Mouse (Mus musculus) erythroblast, embryonic 14.5 days (primary cell): ENCODE data around the gene Apbb2. TPM values are rescaled to one million over a fixed set of nuclear protein-coding genes. Genes with fewer than 3 reads are reported as not detected.

Experiments used
- H3K27me3 ChIP-seq: 2 replicates; pipeline ENCODE4 v1.6.1; 2012; ENCODE audit warnings: inconsistent platforms; ENCODE audit not compliant: control insufficient read depth
- H3K36me3 ChIP-seq: 2 replicates; pipeline ENCODE4 v1.6.1; 2012; ENCODE audit warnings: mild to moderate bottlenecking, inconsistent platforms; ENCODE audit not compliant: control insufficient read depth
- H3K4me1 ChIP-seq: 2 replicates; pipeline ENCODE4 v1.6.1; 2012; ENCODE audit warnings: inconsistent platforms; ENCODE audit not compliant: control insufficient read depth
- H3K4me3 ChIP-seq: replicated peaks from 2 replicates; pipeline ENCODE3; 2012; ENCODE audit warnings: moderate library complexity, mild to moderate bottlenecking, inconsistent platforms
- H3K9me3 ChIP-seq: 2 replicates; pipeline ENCODE4 v1.6.1; 2012; ENCODE audit warnings: low read length, inconsistent platforms, mixed read lengths; ENCODE audit not compliant: control insufficient read depth
- GATA1 ChIP-seq: IDR thresholded peaks from 2 replicates; pipeline ENCODE4 v1.6.1; 2012; ENCODE audit warnings: low read length, inconsistent platforms, mixed read lengths
- TAL1 ChIP-seq: IDR thresholded peaks from 3 replicates; pipeline ENCODE4 v1.6.1; 2012; ENCODE audit warnings: low read length, inconsistent platforms, mixed read lengths
- polyA plus RNA-seq: library from polyadenylated mRNA; stranded (reverse); fragments of >175 nt; gene quantifications from 2 replicates; pipeline ENCODE4 v1.2.3, GENCODE M21; 2012

Gene Apbb2
- polyA plus RNA-seq, 1 experiment: 0.06 TPM

DNA sequence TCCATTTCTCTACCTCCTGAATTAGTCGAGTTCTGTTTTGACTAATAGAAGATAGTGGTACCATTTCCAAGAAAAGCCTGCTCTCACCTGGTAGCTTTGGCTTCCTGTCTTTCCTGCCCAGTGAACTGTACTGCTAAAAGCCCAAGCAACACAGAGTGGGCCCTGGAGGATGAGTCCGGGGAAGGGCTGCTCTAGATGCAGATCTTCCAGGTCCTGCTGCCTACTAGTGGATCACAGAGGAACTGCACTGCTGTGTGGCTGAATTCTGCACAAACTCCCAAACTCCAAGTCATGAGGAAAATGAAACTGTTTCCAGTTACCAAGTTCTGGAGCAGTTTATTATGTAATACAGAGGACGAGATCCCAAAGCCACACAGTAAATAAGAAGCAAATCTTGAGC is 232.9 kb downstream of the Apbb2 start:
- Histone ChIP-seq H3K9me3 (no peaks in the 10 kb centered on the region), H3K4me1 (no peaks in the 10 kb centered on the region), H3K36me3 (no peaks in the 10 kb centered on the region), H3K27me3 (no peaks in the 10 kb centered on the region), H3K4me3 (no peak overlapping the region)
- TF ChIP-seq TAL1: no peak
- TF ChIP-seq GATA1: no peak

DNA sequence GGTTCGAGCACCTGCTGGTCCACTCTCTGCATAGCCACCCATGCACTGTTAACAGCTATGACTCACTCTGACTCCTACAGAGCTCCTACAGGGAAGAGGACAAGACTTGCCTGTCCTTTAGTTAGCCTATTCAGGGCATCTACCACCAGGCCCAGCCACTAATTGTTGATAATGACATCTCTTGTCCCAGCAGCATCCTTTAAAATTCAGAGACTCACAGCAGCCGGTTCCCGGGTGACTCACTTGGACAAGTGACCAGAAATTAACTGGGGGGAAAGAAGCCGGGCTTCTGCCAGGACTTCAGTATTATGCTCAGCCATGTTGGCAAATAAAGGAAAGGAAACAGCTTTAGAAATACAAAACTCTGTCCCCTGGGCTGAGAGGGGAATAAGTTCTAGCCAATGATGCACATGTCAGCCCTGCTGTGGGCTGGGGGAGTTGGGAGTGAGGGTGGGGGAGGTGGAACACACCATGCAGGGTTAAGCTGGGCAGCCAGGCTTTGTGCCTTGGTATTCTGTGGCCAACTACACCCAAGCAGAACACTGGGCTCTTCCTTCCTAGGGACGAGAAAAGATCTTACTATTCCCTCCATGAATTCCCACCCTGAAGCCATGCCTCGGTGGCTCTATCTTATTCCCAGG is 233.7 kb downstream of the Apbb2 start:
- Histone ChIP-seq H3K27me3 (no peaks in the 10 kb centered on the region), H3K4me1 (no peaks in the 10 kb centered on the region), H3K9me3 (no peaks in the 10 kb centered on the region), H3K4me3 (no peak overlapping the region), H3K36me3 (no peaks in the 10 kb centered on the region)
- TF ChIP-seq TAL1: no peak
- TF ChIP-seq GATA1: no peak

DNA sequence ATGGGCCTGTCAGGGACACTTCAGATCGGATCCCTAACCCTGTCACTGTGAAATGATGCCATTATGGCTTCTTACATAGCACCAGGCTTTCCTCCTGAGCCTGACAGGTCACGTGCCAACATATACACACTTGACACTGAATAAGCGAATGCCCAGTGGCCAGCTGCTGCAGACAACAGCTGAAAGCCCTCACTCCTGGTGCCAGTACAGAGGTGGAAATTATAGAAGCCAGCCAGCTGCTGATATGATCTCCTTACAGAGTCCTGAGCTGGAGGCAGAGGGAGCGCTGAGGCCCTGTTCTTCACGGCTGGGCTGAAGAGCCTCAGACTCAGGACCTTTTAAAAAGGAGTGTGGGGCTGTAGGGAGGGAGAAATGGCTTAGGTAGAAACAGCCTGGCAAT is 234.5 kb downstream of the Apbb2 start:
- H3K9me3 ChIP-seq: no peaks in the 10 kb centered on the region
- H3K27me3 ChIP-seq: no peaks in the 10 kb centered on the region
- no peaks in the 10 kb centered on the region for H3K4me1 ChIP-seq
- H3K36me3 ChIP-seq: no peaks in the 10 kb centered on the region
- no peak overlapping the region for H3K4me3 ChIP-seq
- no peak for TF ChIP-seq GATA1
- no peak for TF ChIP-seq TAL1

DNA sequence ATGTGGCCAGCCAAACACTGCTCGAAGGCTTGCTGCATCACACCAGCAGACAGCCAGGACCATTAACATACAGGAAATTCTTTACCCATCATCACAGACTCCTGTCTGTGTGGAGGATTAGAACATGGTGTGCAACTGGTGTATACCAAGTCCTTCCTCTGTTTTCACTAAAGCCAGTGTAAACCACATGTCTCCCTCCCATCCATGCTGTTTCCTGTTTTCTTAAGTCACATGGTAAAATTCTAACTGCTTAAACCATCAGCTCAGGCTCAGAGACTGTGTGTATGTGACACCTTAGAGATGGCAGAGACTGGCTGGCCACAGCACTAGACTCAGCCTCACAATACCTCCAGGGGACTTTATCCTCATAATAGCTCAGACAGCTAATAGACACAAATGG is 236.5 kb downstream of the Apbb2 start:
- no peaks in the 10 kb centered on the region for H3K27me3 ChIP-seq
- no peaks in the 10 kb centered on the region for H3K36me3 ChIP-seq
- no peak for TF ChIP-seq GATA1
- no peak for TF ChIP-seq TAL1
- no peak overlapping the region for H3K4me3 ChIP-seq
- H3K4me1 ChIP-seq: no peaks in the 10 kb centered on the region
- H3K9me3 ChIP-seq: no peaks in the 10 kb centered on the region

DNA sequence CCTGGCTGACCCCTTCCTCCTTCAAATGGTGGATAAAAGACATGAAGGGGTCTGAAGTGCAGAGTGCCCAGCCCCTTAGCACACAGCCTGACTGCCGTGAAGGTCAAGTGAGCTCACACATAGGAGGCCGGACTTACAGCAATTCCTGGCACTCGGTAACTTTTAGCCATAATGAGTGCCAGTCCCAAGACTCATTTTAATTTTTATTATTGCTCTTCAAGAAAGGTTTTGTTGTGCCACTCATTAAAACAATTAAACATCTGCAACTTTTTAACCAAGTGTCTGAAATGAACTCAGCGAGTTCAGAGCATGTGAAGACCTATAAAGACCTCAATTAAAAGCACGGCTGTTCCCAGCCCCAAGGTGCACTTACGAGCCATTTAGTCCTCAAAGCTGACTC is 239.6 kb downstream of the Apbb2 start:
- no peaks in the 10 kb centered on the region for H3K36me3 ChIP-seq
- no peaks in the 10 kb centered on the region for H3K27me3 ChIP-seq
- H3K4me3 ChIP-seq: no peak overlapping the region
- H3K9me3 ChIP-seq: no peaks in the 10 kb centered on the region
- no peaks in the 10 kb centered on the region for H3K4me1 ChIP-seq
- TF ChIP-seq TAL1 (no peak), GATA1 (no peak)

DNA sequence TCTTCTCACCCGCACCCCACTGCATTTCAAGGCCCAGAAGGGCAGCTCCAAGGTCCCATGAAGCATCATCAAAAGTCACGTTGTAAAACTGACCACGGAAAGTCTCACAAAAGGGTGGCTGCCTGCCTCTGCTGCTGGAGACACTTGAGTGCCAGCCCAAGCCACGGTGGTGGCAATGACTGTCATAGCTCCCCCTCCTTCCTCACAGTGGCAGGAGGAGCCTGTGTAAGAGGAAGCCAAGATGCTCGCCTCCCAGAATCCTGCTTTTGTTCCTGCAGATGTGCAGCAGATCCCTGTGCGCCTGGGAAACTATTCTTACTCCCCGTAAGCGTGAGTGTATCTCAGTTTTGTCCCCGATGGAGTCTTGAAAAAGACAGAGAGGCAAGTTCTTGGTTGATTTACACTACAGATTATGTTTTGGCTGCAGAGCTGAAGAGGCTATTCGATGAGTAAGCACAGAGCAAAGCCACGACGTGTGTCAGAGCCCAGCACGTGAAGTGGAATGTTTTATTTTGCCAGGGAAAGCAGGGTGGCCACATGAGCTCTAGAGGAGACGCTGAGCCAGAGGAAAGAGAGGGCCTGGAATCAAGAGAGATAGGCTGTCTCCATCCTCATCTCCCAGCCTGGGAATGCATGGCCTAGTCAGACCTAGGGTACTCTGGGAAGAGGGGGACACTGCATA is 241.9 kb downstream of the Apbb2 start:
- H3K4me1 ChIP-seq: no peaks in the 10 kb centered on the region
- H3K4me3 ChIP-seq: no peak overlapping the region
- TF ChIP-seq GATA1: no peak
- no peak for TF ChIP-seq TAL1
- H3K9me3 ChIP-seq: no peaks in the 10 kb centered on the region
- H3K36me3 ChIP-seq: no peaks in the 10 kb centered on the region
- H3K27me3 ChIP-seq: no peaks in the 10 kb centered on the region

DNA sequence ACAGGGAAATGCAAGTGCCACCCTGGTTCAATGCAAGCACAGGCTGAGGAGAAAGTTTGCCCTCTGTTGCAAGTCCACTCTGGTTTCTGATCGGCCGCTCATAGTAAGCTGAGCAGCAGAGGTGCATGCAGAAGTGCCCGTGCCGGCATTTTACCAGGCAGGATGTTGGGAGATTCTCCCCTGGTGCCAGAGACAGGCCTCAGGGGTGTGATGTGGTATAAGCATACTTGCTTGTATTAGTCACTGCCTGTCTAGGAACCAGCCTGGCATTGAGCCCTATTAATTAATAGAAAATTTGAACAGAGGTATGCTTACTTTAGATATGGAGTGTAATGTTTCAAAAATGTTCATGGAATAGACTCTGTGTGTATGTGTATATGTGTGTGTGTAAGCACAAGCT is 244.2 kb downstream of the Apbb2 start:
- Histone ChIP-seq H3K4me3 (no peak overlapping the region), H3K27me3 (no peaks in the 10 kb centered on the region), H3K9me3 (no peaks in the 10 kb centered on the region), H3K36me3 (no peaks in the 10 kb centered on the region), H3K4me1 (no peaks in the 10 kb centered on the region)
- TF ChIP-seq GATA1: no peak
- TF ChIP-seq TAL1: no peak

DNA sequence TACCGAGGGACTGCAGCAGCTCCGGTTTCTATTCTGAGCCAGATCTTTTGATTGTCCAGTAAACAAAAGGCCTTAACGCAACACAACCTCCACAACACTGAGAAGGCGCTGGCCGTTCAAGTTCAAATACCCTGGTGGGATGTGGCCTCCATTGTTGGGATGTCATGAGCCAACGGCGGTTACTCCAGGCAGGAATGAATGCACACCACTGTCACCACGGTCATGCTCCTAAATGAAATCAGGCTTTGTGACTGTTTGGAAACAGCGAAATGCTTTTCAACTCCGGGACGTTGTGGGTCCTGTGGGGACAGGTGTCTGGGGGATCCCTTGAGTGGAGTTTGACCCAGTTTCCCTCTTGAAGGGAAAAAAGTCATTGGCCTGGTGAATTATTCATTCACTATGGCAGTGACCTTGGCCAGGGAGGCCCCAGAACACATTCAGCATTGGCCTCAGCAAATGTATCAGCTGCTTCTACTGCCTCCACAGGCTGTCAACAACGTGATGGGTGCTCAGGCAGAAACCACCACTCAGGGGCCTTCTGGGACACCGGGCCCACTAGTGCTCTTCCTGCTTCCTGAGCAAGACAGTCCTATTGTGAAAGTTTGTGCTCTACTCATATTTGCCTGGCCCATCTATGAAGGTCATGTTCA is 244.9 kb downstream of the Apbb2 start:
- Histone ChIP-seq H3K27me3 (no peaks in the 10 kb centered on the region), H3K9me3 (no peaks in the 10 kb centered on the region), H3K36me3 (no peaks in the 10 kb centered on the region), H3K4me1 (no peaks in the 10 kb centered on the region), H3K4me3 (no peak overlapping the region)
- TF ChIP-seq GATA1: no peak
- TF ChIP-seq TAL1: no peak

DNA sequence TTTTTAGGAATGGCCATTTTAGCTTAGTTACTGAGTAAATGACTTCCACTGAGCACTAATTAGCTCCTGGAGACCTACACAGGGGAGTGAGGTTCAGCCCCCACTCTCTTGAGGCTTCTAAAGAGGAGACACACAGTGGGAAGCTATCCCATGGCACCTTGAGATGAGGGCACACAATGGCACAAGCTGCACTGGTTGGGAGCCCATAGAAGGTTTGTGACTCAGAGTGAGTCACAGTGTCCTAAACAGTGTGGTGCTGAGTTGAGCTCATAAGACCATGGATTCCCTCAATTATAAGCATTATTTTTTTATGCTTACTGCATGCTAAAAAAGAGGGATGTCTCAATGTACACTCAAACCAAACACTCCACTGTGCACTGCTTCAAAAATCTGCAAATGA is 247.5 kb downstream of the Apbb2 start:
- TF ChIP-seq TAL1: no peak
- TF ChIP-seq GATA1: no peak

More for the DNA sequence above, 247.5 kb downstream of the Apbb2 start:
- no peaks in the 10 kb centered on the region for H3K27me3 ChIP-seq
- H3K4me1 ChIP-seq: no peaks in the 10 kb centered on the region
- H3K36me3 ChIP-seq: no peaks in the 10 kb centered on the region
- H3K9me3 ChIP-seq: no peaks in the 10 kb centered on the region
- H3K4me3 ChIP-seq: no peak overlapping the region
